Mouse (Mus musculus): ENCODE data around the gene Polg. TPM values are rescaled to one million over a fixed set of nuclear protein-coding genes. Genes with fewer than 3 reads are reported as not detected.

The Polg gene
- polyA plus RNA-seq, 1 experiment: 54.6 TPM

- no peaks in the 10 kb centered on the region for H3K4me1 ChIP-seq (ENCODE audit: control insufficient read depth, insufficient read depth, insufficient read length)
Observed at GRCm38 (mm10) chr7:79473496-79474194, 7.5 kb upstream of the Polg start.

GRCm38 (mm10) chr7:79472792-79473191 is 6.6 kb upstream of the Polg start:
- TF ChIP-seq POLR2A (IDR thresholded peaks at IDR 0.05; ENCODE audit: low read depth, low read length): no peak
- TF ChIP-seq CTCF (IDR thresholded peaks at IDR 0.05; ENCODE audit: extremely low read depth, insufficient read depth, insufficient read length, insufficient replicate concordance): no peak
- H3K27ac ChIP-seq (ENCODE audit: insufficient read depth, low read length): no peak overlapping the region
- H3K27me3 ChIP-seq (ENCODE audit: control insufficient read depth, insufficient read depth, low read length): no peaks in the 10 kb centered on the region
- DNase-seq (ENCODE audit: low read depth in 1 of 2, low spot score in 2 of 2): no peak
- no peaks in the 10 kb centered on the region for H3K4me1 ChIP-seq (ENCODE audit: control insufficient read depth, insufficient read depth, insufficient read length)
- no peaks in the 10 kb centered on the region for H3K36me3 ChIP-seq (ENCODE audit: control insufficient read depth, insufficient read depth, low read length)
- no peak overlapping the region for H3K4me3 ChIP-seq (ENCODE audit: extremely low read depth, insufficient read depth, insufficient read length)
- 75% methylated on average over 2 of the region's 2 CpGs for WGBS

More at GRCm38 (mm10) chr7:79473496-79474194, 7.5 kb upstream of the Polg start:
- Histone ChIP-seq H3K27ac (ENCODE audit: insufficient read depth, low read length) (no peak overlapping the region), H3K4me3 (ENCODE audit: extremely low read depth, insufficient read depth, insufficient read length) (no peak overlapping the region), H3K27me3 (ENCODE audit: control insufficient read depth, insufficient read depth, low read length) (no peaks in the 10 kb centered on the region), H3K36me3 (ENCODE audit: control insufficient read depth, insufficient read depth, low read length) (no peaks in the 10 kb centered on the region)
- TF ChIP-seq CTCF (IDR thresholded peaks at IDR 0.05; ENCODE audit: extremely low read depth, insufficient read depth, insufficient read length, insufficient replicate concordance) (no peak), POLR2A (IDR thresholded peaks at IDR 0.05; ENCODE audit: low read depth, low read length) (no peak)
- WGBS: 94% methylated on average over 9 of the region's 9 CpGs
- no peak for DNase-seq (ENCODE audit: low read depth in 1 of 2, low spot score in 2 of 2)

GRCm38 (mm10) chr7:79471436-79471835 is 5.3 kb upstream of the Polg start:
- DNase-seq (ENCODE audit: low read depth in 1 of 2, low spot score in 2 of 2): no peak
- no peaks in the 10 kb centered on the region for H3K4me1 ChIP-seq (ENCODE audit: control insufficient read depth, insufficient read depth, insufficient read length)
- TF ChIP-seq CTCF (IDR thresholded peaks at IDR 0.05; ENCODE audit: extremely low read depth, insufficient read depth, insufficient read length, insufficient replicate concordance) (no peak), POLR2A (IDR thresholded peaks at IDR 0.05; ENCODE audit: low read depth, low read length) (no peak)

GRCm38 (mm10) chr7:79470718-79471117 is 4.6 kb upstream of the Polg start:
- no peak for DNase-seq (ENCODE audit: low read depth in 1 of 2, low spot score in 2 of 2)
- 65% methylated on average over 3 of the region's 3 CpGs for WGBS

More at GRCm38 (mm10) chr7:79471436-79471835, 5.3 kb upstream of the Polg start:
- whole genome bisulfite sequencing: 71% methylated on average over 7 of the region's 7 CpGs
- no peaks in the 10 kb centered on the region for H3K36me3 ChIP-seq (ENCODE audit: control insufficient read depth, insufficient read depth, low read length)
- 0 out of 2 replicates have a peak, but pooled peaks cover 2% of the 10 kb centered on the region for H3K27me3 ChIP-seq (ENCODE audit: control insufficient read depth, insufficient read depth, low read length)
- H3K27ac ChIP-seq (ENCODE audit: insufficient read depth, low read length): no peak overlapping the region
- H3K4me3 ChIP-seq (ENCODE audit: extremely low read depth, insufficient read depth, insufficient read length): no peak overlapping the region

GRCm38 (mm10) chr7:79469766-79470165 is 3.6 kb upstream of the Polg start:
- 72% methylated on average over 5 of the region's 5 CpGs for WGBS
- DNase-seq (ENCODE audit: low read depth in 1 of 2, low spot score in 2 of 2): no peak
- Histone ChIP-seq H3K27me3 (ENCODE audit: control insufficient read depth, insufficient read depth, low read length) (0 out of 2 replicates have a peak, but pooled peaks cover 2% of the 10 kb centered on the region), H3K4me3 (ENCODE audit: extremely low read depth, insufficient read depth, insufficient read length) (no peak overlapping the region), H3K27ac (ENCODE audit: insufficient read depth, low read length) (no peak overlapping the region), H3K36me3 (ENCODE audit: control insufficient read depth, insufficient read depth, low read length) (no peaks in the 10 kb centered on the region), H3K4me1 (ENCODE audit: control insufficient read depth, insufficient read depth, insufficient read length) (peaks cover 6% of the 10 kb centered on the region)
- TF ChIP-seq CTCF (IDR thresholded peaks at IDR 0.05; ENCODE audit: extremely low read depth, insufficient read depth, insufficient read length, insufficient replicate concordance) (no peak), POLR2A (IDR thresholded peaks at IDR 0.05; ENCODE audit: low read depth, low read length) (no peak)

More at GRCm38 (mm10) chr7:79470718-79471117, 4.6 kb upstream of the Polg start:
- no peak overlapping the region for H3K27ac ChIP-seq (ENCODE audit: insufficient read depth, low read length)
- TF ChIP-seq CTCF (IDR thresholded peaks at IDR 0.05; ENCODE audit: extremely low read depth, insufficient read depth, insufficient read length, insufficient replicate concordance) (no peak), POLR2A (IDR thresholded peaks at IDR 0.05; ENCODE audit: low read depth, low read length) (no peak)
- no peaks in the 10 kb centered on the region for H3K4me1 ChIP-seq (ENCODE audit: control insufficient read depth, insufficient read depth, insufficient read length)
- no peaks in the 10 kb centered on the region for H3K36me3 ChIP-seq (ENCODE audit: control insufficient read depth, insufficient read depth, low read length)
- H3K27me3 ChIP-seq (ENCODE audit: control insufficient read depth, insufficient read depth, low read length): 0 out of 2 replicates have a peak, but pooled peaks cover 2% of the 10 kb centered on the region
- H3K4me3 ChIP-seq (ENCODE audit: extremely low read depth, insufficient read depth, insufficient read length): no peak overlapping the region

DNA sequence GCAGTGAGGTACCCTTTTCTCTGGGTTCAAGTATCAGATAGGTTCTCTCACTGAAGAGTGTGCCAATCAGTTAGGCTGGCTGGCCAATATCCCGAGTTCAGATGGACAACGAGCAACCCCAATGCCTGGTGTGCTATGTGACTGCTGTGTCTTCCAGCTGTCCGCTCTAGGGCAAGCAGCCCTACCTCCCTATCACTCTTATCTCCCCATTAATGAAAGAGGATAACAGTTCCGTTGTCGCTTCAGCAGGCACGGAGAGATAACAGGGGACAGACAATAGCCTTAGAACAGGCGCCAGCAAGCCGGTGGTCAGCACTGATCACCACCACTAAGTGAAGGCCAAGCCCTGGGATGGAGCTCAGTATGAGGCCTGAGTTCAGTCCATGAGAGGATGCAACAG is 2.8 kb upstream of the Polg start:
- 91% methylated on average over 8 of the region's 8 CpGs for WGBS

GRCm38 (mm10) chr7:79467951-79468350 is 1.8 kb upstream of the Polg start:
- peaks cover 10% of the 10 kb centered on the region for H3K4me1 ChIP-seq (ENCODE audit: control insufficient read depth, insufficient read depth, insufficient read length)
- H3K36me3 ChIP-seq (ENCODE audit: control insufficient read depth, insufficient read depth, low read length): peaks cover 7% of the 10 kb centered on the region; the same call in 1 of the 2 replicates
- WGBS: 18% methylated on average over 5 of the region's 6 CpGs
- H3K27ac ChIP-seq (ENCODE audit: insufficient read depth, low read length): no peak overlapping the region
- TF ChIP-seq POLR2A (IDR thresholded peaks at IDR 0.05; ENCODE audit: low read depth, low read length) (no peak), CTCF (IDR thresholded peaks at IDR 0.05; ENCODE audit: extremely low read depth, insufficient read depth, insufficient read length, insufficient replicate concordance) (no peak)
- 0 out of 2 replicates have a peak, but pooled peaks cover 2% of the 10 kb centered on the region for H3K27me3 ChIP-seq (ENCODE audit: control insufficient read depth, insufficient read depth, low read length)
- peak overlapping the region; percentile 16; the same call in 1 of the 2 replicates for H3K4me3 ChIP-seq (ENCODE audit: extremely low read depth, insufficient read depth, insufficient read length)
- no peak for DNase-seq (ENCODE audit: low read depth in 1 of 2, low spot score in 2 of 2)

More for the DNA sequence above, 2.8 kb upstream of the Polg start:
- Histone ChIP-seq H3K36me3 (ENCODE audit: control insufficient read depth, insufficient read depth, low read length) (peaks cover 6% of the 10 kb centered on the region; the same call in 1 of the 2 replicates), H3K27me3 (ENCODE audit: control insufficient read depth, insufficient read depth, low read length) (0 out of 2 replicates have a peak, but pooled peaks cover 2% of the 10 kb centered on the region), H3K4me1 (ENCODE audit: control insufficient read depth, insufficient read depth, insufficient read length) (peaks cover 10% of the 10 kb centered on the region), H3K4me3 (ENCODE audit: extremely low read depth, insufficient read depth, insufficient read length) (no peak overlapping the region), H3K27ac (ENCODE audit: insufficient read depth, low read length) (no peak overlapping the region)
- DNase-seq (ENCODE audit: low read depth in 1 of 2, low spot score in 2 of 2): no peak
- TF ChIP-seq CTCF (IDR thresholded peaks at IDR 0.05; ENCODE audit: extremely low read depth, insufficient read depth, insufficient read length, insufficient replicate concordance) (no peak), POLR2A (IDR thresholded peaks at IDR 0.05; ENCODE audit: low read depth, low read length) (no peak)

Data from spleen, adult 2 months (tissue).